Mouse (Mus musculus): ENCODE results near the gene Ablim1.

The Ablim1 gene

DNA sequence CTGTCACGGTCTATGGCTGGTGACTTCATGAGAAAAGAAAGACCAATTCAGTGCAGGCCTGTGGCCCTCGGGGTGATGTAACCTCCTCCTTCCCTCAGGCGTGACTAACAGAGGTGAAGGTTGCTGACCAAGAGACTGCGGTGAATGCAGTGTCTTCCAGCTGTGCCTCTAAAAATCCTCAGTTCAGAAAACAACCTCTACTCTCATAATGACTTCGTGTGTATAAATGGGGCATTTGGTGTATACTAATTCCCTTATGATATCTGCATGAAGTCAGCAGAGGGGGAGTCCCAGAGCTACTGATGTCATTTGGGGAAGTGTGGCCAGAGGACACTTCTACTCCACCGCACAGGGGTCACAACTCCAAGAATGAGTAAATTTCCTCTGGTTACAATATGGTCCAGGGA lies 301.4 kb downstream of the Ablim1 start:
- no peak for DNase-seq (ENCODE audit: low read depth, low spot score)

DNA sequence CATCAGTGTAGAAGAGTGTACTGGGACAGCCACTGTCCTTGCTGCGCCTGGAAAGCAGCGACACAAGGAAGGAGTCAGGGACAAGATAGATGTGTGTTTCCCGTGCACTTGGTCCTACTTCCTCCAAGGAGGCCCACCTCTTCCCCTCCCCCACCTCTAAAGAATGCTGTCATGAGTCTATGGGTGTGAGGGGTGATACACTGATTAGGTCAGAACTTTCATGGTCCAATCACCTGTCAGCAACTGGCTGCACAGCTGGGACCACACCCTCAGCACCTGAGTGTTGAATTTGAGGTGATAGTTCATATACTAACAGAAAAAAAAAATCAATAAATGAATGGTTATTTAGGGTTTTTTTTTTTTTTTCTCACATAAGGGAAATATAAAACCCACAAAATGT lies 302.7 kb downstream of the Ablim1 start:
- DNase-seq (ENCODE audit: low read depth, low spot score) = no peak

DNA sequence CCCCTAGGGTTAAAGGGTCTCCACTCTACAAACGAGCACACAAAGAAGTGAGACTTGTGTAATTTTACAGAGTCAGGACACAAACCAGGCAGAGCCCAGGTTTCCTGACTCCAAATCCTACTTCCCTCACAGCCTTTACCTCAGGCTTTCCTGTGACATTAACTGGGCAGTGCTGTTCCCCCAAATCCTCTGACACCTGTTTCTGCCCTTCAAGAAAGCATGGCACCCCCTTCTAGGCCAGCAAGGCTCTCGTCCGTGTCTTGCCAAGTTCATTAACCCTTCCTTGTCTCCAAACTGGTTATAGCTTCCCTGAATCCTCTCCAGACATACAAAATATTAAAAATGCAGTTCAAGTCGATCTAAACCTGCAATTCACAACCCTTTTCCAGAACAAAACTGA lies 304.7 kb downstream of the Ablim1 start:
- DNase-seq (ENCODE audit: low read depth, low spot score) = no peak

DNA sequence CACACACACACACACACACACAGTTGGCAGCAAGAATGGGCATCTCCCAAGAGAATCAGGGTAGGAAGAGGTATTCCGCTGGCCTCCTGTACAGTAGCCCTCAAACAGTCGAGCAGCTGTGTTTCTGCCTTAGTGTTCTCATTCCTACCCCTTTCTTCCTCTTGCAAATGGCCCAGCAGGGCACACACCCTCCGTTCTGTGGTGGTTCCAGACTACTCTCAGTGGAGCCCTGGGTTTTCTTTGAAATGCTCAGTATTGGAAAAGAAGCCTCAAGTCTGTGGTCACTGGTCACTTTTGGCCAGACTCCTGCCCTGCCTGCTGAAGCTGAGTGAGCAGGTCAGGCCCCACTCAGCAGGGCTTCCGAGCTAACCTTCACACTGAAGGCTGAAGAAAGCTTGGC lies 305.1 kb downstream of the Ablim1 start:
- no peak for DNase-seq (ENCODE audit: low read depth, low spot score)

DNA sequence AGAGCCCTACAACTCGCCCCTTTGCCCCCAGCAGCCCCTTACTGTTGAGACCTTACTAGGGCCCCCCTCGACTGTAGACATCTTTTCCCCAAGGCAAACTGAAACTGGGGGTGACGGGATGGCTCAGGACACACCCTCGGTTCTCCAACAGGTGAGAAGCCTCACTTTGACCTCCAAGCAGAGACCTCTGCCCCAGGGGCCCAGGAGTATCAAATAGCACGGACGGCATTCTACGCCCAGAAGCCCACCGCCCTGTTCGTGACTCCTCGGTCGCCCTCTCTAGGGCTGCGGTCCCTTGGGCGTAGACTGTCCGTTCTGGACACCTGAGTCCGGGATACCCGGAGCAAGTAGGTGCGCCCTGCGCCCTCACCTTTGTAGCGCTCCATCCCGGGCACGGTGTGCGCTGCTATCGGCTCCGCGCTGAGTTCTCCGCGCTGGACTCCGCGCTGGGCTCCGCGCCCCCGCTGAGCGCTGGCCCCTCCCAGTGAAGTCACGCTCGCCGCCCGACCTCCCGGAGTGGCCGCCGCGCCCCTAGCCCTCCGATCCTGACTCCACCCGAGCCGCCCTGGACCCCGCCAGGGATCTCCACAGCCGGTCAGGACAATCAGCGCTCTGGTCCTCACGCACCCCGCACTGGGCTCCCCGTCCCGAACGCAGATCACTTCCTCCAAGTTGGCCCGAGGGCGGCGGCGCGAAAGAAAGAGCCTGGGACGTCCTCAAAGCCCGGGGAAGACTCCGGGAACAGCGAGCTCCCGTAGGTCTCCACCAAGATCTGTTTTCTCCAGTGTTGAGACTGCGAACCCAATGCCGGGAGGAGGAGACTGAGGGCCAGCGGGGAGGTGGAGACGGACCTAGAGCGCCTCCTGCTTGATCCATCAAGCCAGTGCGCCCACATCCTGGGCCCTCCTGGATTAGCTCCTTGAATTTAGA lies 306.7 kb downstream of the Ablim1 start, which contains the start of gene Afap1l2:
Gene Afap1l2, minus strand, starts transcription at position 448 of the 930 bp plus-strand sequence.
- peak; percentile 42 for DNase-seq (ENCODE audit: low read depth, low spot score)

DNA sequence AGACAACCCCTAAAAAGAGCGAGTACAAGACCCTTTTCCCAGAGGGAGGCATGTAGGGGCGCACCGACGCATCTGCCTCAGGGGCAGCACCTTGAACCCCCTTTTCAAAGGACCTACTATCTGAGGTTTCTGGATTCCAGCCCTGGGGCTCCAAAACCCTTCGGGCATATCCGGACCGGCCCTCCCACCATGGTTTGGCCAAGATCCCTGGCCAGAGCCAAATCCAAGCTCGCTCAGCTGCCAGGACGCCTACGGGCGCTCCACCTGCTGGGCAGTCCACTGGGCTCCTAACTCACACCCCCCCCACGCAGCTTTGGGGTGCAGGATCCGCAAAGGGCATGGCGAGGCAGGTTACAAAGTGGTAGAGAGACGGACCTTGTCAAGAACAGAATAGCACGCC lies 307.4 kb downstream of the Ablim1 start:
- DNase-seq (ENCODE audit: low read depth, low spot score) = no peak

DNA sequence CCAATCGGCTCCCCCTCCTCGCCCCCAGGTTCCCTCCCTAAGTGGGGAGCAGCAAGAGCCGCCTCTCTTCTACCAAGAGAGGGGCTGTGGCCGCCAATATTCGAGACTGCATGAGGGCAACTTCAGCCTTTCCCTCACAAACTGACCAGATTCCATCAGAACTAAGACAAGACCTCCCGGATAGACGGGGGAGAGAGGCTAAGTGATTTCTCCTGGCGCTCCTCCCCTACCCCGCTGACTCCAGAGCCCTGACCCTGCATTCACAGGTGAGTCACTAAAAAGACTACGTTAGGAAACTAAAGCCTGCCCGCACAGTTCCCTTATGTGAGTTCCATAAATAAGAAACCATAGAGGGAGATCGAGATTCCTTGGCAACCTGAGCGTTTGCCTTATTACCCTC lies 307.9 kb downstream of the Ablim1 start:
- DNase-seq (ENCODE audit: low read depth, low spot score) = no peak

DNA sequence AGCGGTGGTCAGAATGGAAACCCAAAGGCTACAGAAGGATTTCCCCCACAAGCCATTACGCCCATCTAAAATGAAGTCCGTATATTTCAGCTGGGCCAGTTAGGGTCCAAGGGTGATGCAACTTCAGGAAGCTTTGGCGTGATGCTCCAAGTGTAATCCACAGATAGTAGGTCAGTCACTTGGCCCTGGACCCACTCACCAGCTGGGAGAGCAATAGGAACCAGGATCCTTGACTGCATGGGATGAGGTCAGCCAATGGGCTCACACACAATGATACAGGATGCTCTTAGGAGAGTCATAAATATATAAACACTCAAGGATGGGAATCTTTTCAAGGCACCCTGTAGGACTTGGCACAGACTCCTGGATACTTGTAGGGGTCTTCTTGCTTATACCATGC lies 309.7 kb downstream of the Ablim1 start:
- DNase-seq (ENCODE audit: low read depth, low spot score) = peak; percentile 56

DNA sequence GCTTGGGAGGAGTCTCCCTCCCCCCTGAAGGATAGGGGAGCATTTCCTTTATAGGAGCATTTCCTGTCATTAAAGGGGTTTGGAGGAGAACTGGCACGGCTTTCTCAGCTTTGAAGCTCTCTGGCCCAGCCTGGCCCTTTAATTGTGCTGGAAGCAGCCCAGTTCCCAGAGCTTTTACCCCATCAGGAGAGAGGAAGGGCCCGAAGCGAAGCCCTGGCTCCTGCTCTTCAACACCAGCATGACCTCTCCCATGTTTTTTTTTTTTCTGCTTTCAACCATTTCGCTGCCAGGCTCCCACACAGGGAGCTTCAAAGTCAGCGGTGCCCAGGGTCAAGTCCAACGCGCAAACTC lies 311.3 kb downstream of the Ablim1 start:
- DNase-seq (ENCODE audit: low read depth, low spot score) = no peak

DNA sequence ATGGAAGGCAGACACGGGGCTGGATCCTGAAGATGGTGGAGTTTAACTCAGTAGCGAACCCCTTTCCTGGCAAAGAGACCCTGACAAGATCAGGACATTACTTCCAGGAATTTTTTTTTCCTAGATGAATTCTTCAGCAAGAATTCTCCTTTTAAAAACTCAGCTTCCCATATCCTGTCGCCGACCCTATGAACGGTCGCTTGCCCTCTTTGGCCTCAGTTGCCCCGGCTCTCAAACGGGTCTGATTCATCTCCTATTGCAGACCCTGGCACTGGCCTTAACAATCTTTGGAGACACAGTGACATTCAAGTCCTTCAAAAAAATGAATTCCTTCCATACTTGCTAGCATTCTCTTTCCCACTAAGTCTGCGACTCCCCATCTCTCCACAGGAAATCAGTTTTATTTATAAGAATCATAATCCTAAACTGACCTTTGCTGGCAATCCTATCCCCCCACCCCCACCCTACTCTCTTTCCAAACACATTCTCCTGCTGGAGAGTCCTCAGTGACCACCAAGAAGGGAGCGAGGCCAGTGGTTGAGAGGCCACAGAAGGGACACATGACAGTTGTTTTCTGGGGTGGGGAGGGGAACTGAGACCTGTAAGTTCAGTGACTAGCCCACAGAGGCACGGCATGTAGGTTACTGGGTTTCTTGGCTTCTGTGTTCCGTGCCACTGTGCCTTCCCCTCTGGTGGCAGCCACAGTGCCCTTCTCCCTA lies 311.8 kb downstream of the Ablim1 start:
- no peak for DNase-seq (ENCODE audit: low read depth, low spot score)

DNA sequence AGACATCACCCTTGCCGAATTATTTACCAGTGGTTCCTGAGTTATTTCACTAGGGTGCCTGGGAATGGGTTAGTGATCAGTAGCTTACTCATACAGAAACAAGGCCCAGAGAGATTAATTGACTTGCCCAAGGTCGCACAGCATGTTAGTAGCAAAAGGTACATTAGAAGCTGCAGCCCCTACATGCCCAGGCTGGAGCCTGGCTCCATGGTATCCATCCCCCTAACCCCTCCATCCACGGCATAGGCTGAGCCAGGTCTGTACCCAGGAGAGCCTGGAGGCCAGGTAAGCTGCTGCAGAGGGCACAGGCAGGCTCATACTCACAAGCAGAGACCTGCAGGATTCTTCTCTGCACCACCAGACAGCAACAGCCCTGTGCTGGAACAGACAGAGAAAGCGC lies 312.8 kb downstream of the Ablim1 start:
- DNase-seq (ENCODE audit: low read depth, low spot score) = no peak

DNA sequence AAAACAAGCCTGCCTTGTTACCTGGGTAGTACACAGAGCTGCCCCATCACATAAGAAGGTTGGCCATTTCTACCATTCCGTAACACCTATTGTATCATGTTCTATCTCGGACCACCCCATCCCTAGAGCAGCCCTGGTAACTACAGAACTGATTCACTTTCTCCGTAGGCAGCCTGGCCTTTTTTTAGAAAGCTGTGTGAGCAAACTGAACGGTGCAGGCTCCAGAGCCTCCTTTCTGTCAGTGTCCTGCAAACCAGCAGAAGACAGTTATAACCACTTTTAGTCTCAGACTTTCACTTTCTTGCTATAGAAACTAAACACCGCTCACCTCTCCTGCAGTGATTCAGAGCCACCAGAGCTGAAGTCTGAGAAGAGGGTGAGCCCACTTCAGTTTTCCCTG lies 314.1 kb downstream of the Ablim1 start:
- no peak for DNase-seq (ENCODE audit: low read depth, low spot score)

DNA sequence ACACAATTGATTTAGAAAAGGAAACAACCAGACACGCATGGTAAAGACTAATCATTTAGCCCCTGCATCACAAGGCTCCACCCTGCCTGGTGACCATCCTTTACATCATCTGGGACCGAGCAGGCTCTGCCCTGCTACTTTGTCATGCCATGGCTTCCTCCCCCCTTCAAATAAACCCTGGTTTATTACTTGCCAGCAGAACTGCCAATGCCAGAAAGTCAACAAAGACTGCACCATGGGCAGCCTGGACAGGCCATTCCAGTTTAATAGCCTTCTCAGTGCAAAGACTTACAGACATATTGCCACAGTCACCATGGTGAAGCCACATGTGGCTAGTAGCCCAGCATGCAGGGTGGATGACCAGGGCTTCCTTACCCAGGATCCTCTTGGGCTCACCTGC lies 314.9 kb downstream of the Ablim1 start:
- no peak for DNase-seq (ENCODE audit: low read depth, low spot score)

DNA sequence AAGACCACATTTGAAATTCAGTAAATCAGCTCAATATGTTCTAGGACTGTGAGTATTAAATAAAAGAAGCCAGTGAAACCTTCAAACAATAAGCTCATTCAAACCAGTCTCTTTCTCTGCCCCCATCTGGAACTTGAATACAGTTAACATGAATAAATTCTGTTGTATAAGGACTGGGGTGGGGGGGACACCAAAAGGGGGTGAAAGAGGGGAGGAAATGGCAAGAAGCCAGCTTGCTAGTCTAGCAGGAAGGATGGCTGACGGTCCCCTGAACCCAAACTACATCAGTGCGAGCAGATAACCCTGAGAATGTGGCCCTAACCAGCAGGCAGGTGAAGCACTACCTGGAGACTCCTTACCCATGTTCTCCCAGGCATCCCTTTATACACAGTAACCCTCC lies 315.8 kb downstream of the Ablim1 start:
- DNase-seq (ENCODE audit: low read depth, low spot score) = no peak

DNA sequence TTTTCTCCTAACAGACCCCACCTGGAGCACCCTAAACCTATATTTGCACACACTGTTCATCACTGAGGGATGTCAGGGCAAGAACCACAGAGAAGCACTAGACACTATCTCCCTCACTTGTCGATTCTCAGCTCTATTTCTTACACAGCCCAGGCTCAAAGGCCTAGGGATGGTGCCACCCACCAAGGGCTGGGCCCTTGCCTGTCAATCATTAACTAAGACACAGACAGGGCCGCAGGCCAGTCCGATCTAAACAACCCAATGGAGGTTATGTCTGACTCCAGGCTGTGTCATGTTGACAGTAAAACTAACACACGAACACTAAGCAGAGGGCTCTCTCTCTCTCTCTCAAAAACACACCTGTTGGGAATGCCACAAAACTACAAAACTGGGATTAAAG lies 316.4 kb downstream of the Ablim1 start:
- no peak for DNase-seq (ENCODE audit: low read depth, low spot score)

DNA sequence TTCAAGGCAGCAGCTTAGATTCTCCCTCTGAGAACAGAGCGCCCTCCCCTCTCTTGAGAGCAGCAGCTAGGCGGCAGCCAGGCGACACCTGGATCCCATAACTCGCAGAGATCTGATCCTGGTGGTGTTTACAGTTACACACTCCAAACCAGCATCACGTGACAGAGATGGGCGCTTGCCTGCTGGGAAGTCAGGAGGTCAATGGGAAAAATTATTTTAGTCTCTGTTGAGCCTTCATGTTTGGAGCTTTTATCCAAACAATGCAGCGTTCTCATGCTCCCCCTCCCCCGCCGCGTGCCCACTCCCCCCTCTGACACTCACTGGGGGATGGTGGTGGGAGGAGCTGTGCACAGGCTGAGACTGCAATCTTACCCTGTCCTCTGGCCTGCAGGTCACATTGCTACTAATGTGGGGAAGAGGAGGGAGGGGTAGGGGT lies 317.5 kb downstream of the Ablim1 start:
- peak; percentile 74 for DNase-seq (ENCODE audit: low read depth, low spot score)

DNA sequence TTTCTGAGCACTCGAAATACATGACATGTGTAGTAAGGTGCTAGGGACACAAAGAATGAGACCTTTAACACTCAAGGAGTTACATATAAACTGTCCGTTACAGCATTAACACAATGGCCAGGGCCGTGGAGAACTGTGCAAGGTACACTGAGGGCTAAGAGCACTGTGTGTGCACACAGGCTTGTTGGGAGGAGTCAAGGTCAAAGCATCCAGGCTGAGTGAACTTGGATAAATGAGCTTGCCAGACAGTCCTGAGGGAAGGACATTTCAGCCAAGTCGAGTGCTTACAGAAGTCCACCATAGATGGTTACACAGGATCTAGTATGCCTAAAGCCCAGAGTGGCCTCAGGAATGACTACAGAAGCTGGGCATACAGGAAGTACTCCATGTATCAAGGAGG lies 319.3 kb downstream of the Ablim1 start:
- no peak for DNase-seq (ENCODE audit: low read depth, low spot score)

DNA sequence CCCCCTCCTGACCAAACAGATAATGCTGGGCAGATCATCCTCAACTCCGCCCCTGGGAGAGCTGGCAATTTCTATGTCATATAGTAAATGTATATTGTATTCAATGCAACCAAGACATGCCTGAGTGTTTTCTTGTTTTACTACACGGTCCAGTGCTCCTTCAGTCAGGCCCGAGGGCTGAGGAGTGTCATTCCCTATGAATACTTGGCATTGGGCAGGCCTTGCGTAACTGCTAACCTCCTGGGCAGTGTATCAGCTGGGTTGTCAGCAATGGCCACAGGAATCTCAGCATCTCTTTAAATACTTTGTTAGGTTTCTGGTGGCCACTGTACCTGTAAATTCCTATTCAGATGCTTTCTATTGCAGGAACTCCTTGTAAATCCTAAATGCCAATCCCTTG lies 320.1 kb downstream of the Ablim1 start:
- no peak for DNase-seq (ENCODE audit: low read depth, low spot score)

DNA sequence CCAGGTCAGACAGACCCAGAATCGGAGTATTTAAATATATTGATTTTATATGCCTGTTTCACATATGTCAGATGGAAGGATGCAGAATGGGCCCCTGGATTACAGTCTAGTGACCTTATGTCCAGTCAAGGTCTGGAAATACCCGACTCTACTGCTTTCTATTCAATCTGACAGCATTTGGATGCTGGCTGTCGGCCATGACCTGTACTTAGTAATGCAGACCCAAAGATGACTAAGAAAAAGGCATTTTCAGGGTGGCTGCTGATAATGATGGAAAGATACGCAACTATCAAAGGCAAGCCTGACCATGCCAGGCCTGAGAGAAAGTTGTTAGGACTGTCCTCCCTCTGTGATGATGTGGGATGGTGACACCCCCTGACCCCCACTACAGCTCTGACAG lies 321.0 kb downstream of the Ablim1 start:
- no peak for DNase-seq (ENCODE audit: low read depth, low spot score)

DNA sequence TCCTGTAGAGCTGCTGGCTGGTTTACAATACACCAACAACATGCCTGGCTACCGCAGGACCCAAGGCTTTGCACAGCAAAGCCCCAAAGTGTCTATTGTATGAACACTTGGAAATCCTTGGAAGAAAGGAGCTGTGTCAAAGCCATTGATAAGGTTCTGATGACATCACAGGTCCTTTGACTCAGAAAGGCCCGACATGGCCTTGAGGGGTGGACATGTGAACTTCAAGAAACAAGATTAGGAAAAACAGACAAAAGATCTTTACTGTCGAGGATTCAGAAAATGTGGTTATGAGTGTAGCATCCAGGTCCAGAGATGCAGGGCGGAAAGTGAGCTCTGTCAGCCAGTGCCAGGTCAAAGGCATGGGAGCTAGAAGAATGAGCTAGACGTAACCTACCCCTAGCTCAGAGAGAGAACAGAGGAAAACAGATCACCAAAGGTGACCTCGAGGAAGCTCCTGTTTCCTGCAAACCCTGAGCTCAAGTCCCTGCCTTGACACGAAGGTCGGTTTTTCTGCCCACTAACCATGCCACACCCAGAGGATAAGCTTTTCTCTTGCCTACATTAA lies 321.7 kb downstream of the Ablim1 start:
- no peak for DNase-seq (ENCODE audit: low read depth, low spot score)

DNA sequence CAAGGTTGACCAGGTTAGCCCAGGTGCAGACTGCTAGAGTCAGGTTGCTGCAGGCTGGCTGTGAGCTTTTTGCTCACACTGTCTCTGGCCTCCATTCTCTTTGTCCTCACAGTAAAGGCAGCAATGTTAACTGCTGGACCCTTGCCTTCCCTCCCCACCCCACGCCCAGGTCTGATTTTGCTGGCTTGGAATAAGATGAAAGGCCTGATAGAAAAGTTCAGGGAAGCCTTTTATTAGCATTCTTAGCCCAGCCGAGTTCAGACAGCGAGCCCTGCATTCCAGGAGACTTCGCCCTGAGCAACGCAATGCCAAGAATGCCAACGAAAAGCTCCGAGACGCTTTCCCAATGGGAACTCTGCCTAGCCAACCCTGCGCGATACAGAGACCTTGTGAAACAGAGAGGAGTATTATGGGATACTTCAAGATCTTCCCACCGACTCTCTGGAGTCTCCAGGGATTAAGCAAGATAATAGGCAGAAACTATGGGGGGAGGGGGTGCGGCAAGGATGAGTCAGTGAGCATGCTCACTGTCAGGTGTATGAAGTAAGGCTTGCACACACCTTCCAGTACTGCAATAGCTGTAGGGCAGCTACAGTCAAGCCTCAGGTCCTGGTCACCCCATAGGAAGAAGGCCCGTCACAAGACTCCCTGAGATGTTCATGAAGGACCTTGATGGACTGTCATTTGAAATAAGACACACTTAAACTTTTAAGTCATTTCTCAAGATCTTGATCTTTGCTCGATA lies 324.2 kb downstream of the Ablim1 start:
- DNase-seq (ENCODE audit: low read depth, low spot score) = no peak

DNA sequence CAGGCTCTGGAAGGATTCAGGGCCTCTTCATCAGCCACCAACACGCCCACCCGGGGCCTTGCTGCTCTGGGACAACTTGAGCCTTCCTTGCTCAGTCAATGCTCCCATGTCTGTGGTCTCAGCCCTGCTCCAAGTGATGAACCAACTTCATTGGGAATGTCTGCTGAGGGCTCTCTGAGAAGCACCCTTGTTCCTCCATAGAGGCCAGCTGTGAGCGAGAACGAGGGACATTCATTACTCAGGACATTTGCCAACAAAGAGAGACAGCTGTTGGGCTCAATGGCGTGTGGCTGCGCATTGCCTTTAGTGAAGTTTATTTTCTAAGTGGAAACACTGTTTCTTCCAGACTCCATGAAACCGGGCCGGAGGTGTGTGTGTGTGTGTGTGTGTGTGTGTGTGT lies 325.5 kb downstream of the Ablim1 start:
- no peak for DNase-seq (ENCODE audit: low read depth, low spot score)
